Mouse (Mus musculus) bone marrow, adult 2 months (tissue): Measurements from ENCODE around the gene Ndufa1.
"Not testable (repeated sequence)": the region's sequence is repeated elsewhere in the genome, so short reads cannot be mapped to it uniquely, and the experiment has no call there.

ENCODE experiments used
- CTCF ChIP-seq: fragments of 200-500 bp; IDR thresholded peaks from 2 replicates; pipeline ENCODE4 v1.5.1; 2011; ENCODE audit warnings: low read length, control low read depth; ENCODE audit not compliant: control insufficient read depth, insufficient read depth
- POLR2A ChIP-seq: fragments of 200-500 bp; IDR thresholded peaks from 2 replicates; pipeline ENCODE4 v1.6.1; 2011; ENCODE audit warnings: low read depth, mild to moderate bottlenecking, control low read depth, low read length, borderline replicate concordance; ENCODE audit not compliant: control insufficient read depth

GRCm38 (mm10) chrX:37184401-37184800, 6.6 kb downstream of the Ndufa1 start:
- TF ChIP-seq CTCF, POLR2A: not testable (repeated sequence)
